Mouse (Mus musculus) forebrain, embryonic 10.5 days (tissue): ENCODE data around the gene 2810004N23Rik. TPM values are rescaled to one million over a fixed set of nuclear protein-coding genes. Genes with fewer than 3 reads are reported as not detected.

ENCODE experiments used
- DNase-seq: peaks from one replicate; pipeline ENCODE4 v3.0.0-alpha.2; 2017; ENCODE audit warnings: low spot score; ENCODE audit errors: extremely low spot score
- H3K27ac ChIP-seq: fragments of 300-500 bp; sonication (generic); 2 replicates; pipeline ENCODE4 v1.5.1; 2016; ENCODE audit warnings: mild to moderate bottlenecking
- H3K27me3 ChIP-seq: fragments of 300-500 bp; sonication (generic); 2 replicates; pipeline ENCODE4 v1.6.1; 2016; ENCODE audit warnings: mild to moderate bottlenecking; ENCODE audit not compliant: poor library complexity, severe bottlenecking
- H3K36me3 ChIP-seq: fragments of 300-500 bp; sonication (generic); replicated peaks from 2 replicates; pipeline ENCODE4 v1.6.1; 2016; ENCODE audit warnings: mild to moderate bottlenecking, moderate library complexity
- H3K4me1 ChIP-seq: fragments of 300-500 bp; sonication (generic); 2 replicates; pipeline ENCODE4 v1.6.1; 2016
- H3K4me3 ChIP-seq: fragments of 300-500 bp; sonication (generic); 2 replicates; pipeline ENCODE4 v1.5.1; 2016; ENCODE audit warnings: mild to moderate bottlenecking, moderate library complexity
- H3K9me3 ChIP-seq: fragments of 300-500 bp; sonication (generic); 2 replicates; pipeline ENCODE4 v1.6.1; 2016; ENCODE audit warnings: mild to moderate bottlenecking, moderate library complexity
- WGBS: fragments of 180-500 bp; shearing (Covaris S2); methylation state at CpG from one replicate; pipeline ENCODE4 v1.1.7; 2016; 5-methylcytosine and 5-hydroxymethylcytosine counted together
- polyA plus RNA-seq: library from polyadenylated mRNA; unstranded; fragments of >200 nt; fragmentation: Nextera tagmentation; extraction: Ambion mirVana; gene quantifications from 2 replicates; pipeline ENCODE4 v1.2.1, GENCODE M21; 2016

Gene 2810004N23Rik
- polyA plus RNA-seq, 1 experiment from 2014 or later: 81.0 TPM

DNA sequence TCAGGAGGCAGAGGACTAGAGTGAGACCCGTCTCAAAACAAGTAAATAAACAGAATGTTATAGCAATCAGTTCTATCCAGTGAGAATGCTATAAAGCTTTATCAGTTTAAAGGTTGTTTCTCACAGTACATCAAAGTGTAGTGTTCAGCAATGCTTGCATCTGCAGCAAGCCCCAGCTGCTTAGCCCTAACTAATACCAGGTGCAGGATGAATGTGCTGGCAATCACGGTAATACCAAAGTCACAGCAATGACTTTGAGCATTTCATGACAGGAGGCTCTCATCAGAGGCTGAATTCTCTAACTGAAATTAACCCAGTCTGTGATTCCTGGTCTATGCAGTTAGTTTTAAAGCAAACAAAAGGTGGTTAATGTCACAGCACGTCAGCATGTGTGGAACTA is 29.7 kb upstream of the 2810004N23Rik start:
- Histone ChIP-seq H3K4me3 (no peak overlapping the region), H3K27me3 (no peaks in the 10 kb centered on the region), H3K36me3 (peaks cover 86% of the 10 kb centered on the region), H3K4me1 (peaks cover 19% of the 10 kb centered on the region), H3K9me3 (peaks cover 11% of the 10 kb centered on the region; the same call in 1 of the 2 replicates), H3K27ac (no peak overlapping the region)
- 73% methylated on average over 3 of the region's 3 CpGs for WGBS
- no peak for DNase-seq

GRCm38 (mm10) chr8:124888385-124888784 is 25.5 kb upstream of the 2810004N23Rik start:
- H3K36me3 ChIP-seq: peaks cover 100% of the 10 kb centered on the region
- H3K4me1 ChIP-seq: no peaks in the 10 kb centered on the region; the same call in 1 of the 2 replicates

GRCm38 (mm10) chr8:124878946-124879526 is 16.1 kb upstream of the 2810004N23Rik start:
- Histone ChIP-seq H3K36me3 (peaks cover 99% of the 10 kb centered on the region), H3K4me3 (no peak overlapping the region), H3K4me1 (no peaks in the 10 kb centered on the region), H3K27ac (no peak overlapping the region), H3K27me3 (no peaks in the 10 kb centered on the region), H3K9me3 (no peaks in the 10 kb centered on the region)
- DNase-seq: no peak
- WGBS: 93% methylated on average over 10 of the region's 10 CpGs

More at GRCm38 (mm10) chr8:124888385-124888784, 25.5 kb upstream of the 2810004N23Rik start:
- no peaks in the 10 kb centered on the region for H3K27me3 ChIP-seq
- H3K4me3 ChIP-seq: no peak overlapping the region
- 94% methylated on average over 5 of the region's 5 CpGs for WGBS
- DNase-seq: no peak
- peaks cover 14% of the 10 kb centered on the region; the same call in 1 of the 2 replicates for H3K9me3 ChIP-seq
- no peak overlapping the region for H3K27ac ChIP-seq

GRCm38 (mm10) chr8:124878141-124878540 is 15.2 kb upstream of the 2810004N23Rik start:
- Histone ChIP-seq H3K27ac (no peak overlapping the region), H3K27me3 (no peaks in the 10 kb centered on the region), H3K4me3 (no peak overlapping the region), H3K4me1 (no peaks in the 10 kb centered on the region), H3K9me3 (no peaks in the 10 kb centered on the region), H3K36me3 (peaks cover 99% of the 10 kb centered on the region)
- WGBS: 96% methylated on average over 5 of the region's 5 CpGs
- DNase-seq: no peak

GRCm38 (mm10) chr8:124872690-124873089 is 9.8 kb upstream of the 2810004N23Rik start:
- no peak overlapping the region for H3K27ac ChIP-seq
- H3K9me3 ChIP-seq: no peaks in the 10 kb centered on the region
- H3K4me3 ChIP-seq: no peak overlapping the region
- H3K27me3 ChIP-seq: no peaks in the 10 kb centered on the region
- no peak for DNase-seq
- 95% methylated on average over 5 of the region's 5 CpGs for WGBS
- H3K36me3 ChIP-seq: peaks cover 74% of the 10 kb centered on the region
- 0 out of 2 replicates have a peak, but pooled peaks cover 8% of the 10 kb centered on the region for H3K4me1 ChIP-seq

DNA sequence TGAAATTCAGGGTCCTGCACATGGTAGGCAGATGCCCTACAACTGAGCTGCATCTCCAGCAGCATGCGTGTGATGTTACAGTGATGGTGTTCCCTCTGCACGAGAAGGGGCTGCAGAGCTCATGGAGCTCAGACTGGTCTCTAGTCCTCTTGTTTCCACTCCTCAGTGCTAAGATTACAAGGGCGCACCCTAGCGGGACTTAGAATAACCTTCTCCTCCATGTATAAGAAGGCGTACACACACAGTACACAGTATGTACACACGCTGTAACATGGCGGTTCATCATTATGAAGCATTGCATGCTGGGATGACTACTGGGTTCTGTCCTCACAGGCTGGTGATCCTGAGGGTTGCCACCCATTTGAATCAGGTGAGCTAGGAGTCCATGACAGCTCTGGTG is 9.2 kb upstream of the 2810004N23Rik start:
- 0 out of 2 replicates have a peak, but pooled peaks cover 8% of the 10 kb centered on the region for H3K4me1 ChIP-seq
- 95% methylated on average over 7 of the region's 7 CpGs for WGBS
- H3K27me3 ChIP-seq: no peaks in the 10 kb centered on the region
- peaks cover 74% of the 10 kb centered on the region for H3K36me3 ChIP-seq
- no peak overlapping the region for H3K27ac ChIP-seq
- no peaks in the 10 kb centered on the region for H3K9me3 ChIP-seq
- H3K4me3 ChIP-seq: no peak overlapping the region
- no peak for DNase-seq

DNA sequence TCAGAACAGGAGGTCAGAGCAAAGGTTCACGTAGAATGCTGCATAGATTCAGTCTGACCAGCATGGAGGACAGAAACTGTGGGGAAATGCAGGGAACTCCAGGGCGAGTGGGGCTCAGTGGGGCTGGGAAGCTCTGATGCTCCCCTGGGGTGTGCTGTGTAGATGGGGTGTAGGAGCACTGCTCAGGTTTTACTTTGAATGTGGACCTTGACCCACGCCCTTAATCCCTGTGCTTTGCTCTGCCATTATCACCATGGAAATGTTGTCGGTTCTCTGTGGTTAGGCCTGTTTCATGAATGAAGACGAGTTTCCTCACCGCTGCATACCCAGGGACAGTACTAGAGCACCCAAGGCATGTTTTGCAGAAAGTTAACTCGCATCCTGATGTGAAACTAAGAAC is 8.6 kb upstream of the 2810004N23Rik start:
- Histone ChIP-seq H3K4me3 (no peak overlapping the region), H3K27me3 (no peaks in the 10 kb centered on the region), H3K4me1 (0 out of 2 replicates have a peak, but pooled peaks cover 8% of the 10 kb centered on the region), H3K9me3 (no peaks in the 10 kb centered on the region), H3K27ac (no peak overlapping the region), H3K36me3 (peaks cover 74% of the 10 kb centered on the region)
- no peak for DNase-seq
- WGBS: 90% methylated on average over 7 of the region's 7 CpGs

- 0 out of 2 replicates have a peak, but pooled peaks cover 8% of the 10 kb centered on the region for H3K4me1 ChIP-seq
- 94% methylated on average over 6 of the region's 6 CpGs for WGBS
- peaks cover 72% of the 10 kb centered on the region for H3K36me3 ChIP-seq
- no peaks in the 10 kb centered on the region for H3K27me3 ChIP-seq
- no peak overlapping the region for H3K27ac ChIP-seq
- H3K9me3 ChIP-seq: no peaks in the 10 kb centered on the region
- DNase-seq: no peak
- no peak overlapping the region for H3K4me3 ChIP-seq
Observed at GRCm38 (mm10) chr8:124869708-124870107, 6.8 kb upstream of the 2810004N23Rik start.

DNA sequence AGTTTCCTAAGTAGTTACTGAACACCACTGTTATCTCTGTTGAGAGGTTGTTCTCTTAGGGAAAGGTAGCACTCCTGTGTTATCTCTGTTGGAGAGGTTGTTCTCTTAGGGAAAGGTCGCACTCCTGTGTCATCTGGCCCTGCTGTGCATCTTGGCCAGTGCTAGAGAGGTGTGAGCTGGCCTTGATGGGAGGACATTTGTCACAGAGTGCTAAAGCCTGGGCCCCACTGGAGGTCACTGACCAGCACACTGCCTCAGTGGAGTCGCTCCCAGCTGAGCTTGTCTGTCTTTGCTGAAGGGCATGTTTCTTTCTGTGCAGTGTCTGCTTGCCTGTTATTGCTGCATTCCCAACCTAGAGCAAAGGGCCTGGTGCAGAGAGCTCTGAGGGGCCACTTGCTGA is 4.2 kb upstream of the 2810004N23Rik start:
- H3K36me3 ChIP-seq: peaks cover 46% of the 10 kb centered on the region
- WGBS: 91% methylated on average over 2 of the region's 2 CpGs
- peaks cover 20% of the 10 kb centered on the region for H3K4me1 ChIP-seq
- H3K27me3 ChIP-seq: no peaks in the 10 kb centered on the region
- no peak for DNase-seq
- H3K9me3 ChIP-seq: no peaks in the 10 kb centered on the region
- no peak overlapping the region for H3K4me3 ChIP-seq
- H3K27ac ChIP-seq: no peak overlapping the region

DNA sequence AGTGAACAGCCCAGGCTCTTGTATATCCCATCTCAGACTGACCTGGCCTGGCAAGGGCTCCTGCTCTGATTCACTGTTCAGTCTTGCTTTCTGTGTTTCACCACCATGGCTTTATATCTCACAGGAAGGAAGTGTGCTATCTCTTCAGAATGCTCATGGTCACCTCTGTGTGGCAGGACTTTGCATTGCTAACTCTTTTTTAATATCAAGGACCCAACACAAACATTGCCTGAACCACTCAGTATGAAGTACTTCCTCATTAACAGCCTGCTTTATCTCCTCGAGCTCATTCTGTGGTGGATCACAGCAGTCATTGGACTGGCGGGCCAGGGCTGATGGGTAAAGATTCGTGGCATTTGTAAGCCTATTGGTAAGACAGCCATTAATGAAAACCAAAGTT is 3.7 kb upstream of the 2810004N23Rik start:
- Histone ChIP-seq H3K4me1 (peaks cover 25% of the 10 kb centered on the region), H3K27ac (no peak overlapping the region), H3K27me3 (no peaks in the 10 kb centered on the region), H3K9me3 (no peaks in the 10 kb centered on the region), H3K4me3 (no peak overlapping the region), H3K36me3 (peaks cover 41% of the 10 kb centered on the region)
- no peak for DNase-seq
- 85% methylated on average over 3 of the region's 3 CpGs for WGBS

- Histone ChIP-seq H3K4me3 (peak overlapping the region; percentile 81), H3K27ac (peak overlapping the region; percentile 97), H3K4me1 (peaks cover 28% of the 10 kb centered on the region), H3K36me3 (peaks cover 55% of the 10 kb centered on the region), H3K27me3 (no peaks in the 10 kb centered on the region), H3K9me3 (no peaks in the 10 kb centered on the region)
- 25% methylated on average over 8 of the region's 8 CpGs for WGBS
- no peak for DNase-seq
Observed at GRCm38 (mm10) chr8:124863729-124864128, 809 bp upstream of the 2810004N23Rik start.

GRCm38 (mm10) chr8:124863163-124863677 is 300 bp upstream of the 2810004N23Rik start:
- under 1% methylated on average over 33 of the region's 33 CpGs for WGBS
- Histone ChIP-seq H3K27ac (peak overlapping the region; percentile 97), H3K9me3 (no peaks in the 10 kb centered on the region), H3K36me3 (peaks cover 60% of the 10 kb centered on the region), H3K4me1 (peaks cover 23% of the 10 kb centered on the region), H3K27me3 (no peaks in the 10 kb centered on the region), H3K4me3 (peak overlapping the region; percentile 81)
- no peak for DNase-seq

- Histone ChIP-seq H3K4me1 (peaks cover 21% of the 10 kb centered on the region), H3K4me3 (no peak overlapping the region), H3K27me3 (no peaks in the 10 kb centered on the region), H3K9me3 (peaks cover 16% of the 10 kb centered on the region), H3K27ac (no peak overlapping the region), H3K36me3 (peaks cover 66% of the 10 kb centered on the region)
- DNase-seq: no peak
- WGBS: 95% methylated on average over 3 of the region's 3 CpGs
Observed at GRCm38 (mm10) chr8:124860188-124860587, 2.7 kb downstream of the 2810004N23Rik start.
